Mouse (Mus musculus): ENCODE results near the gene Gtdc1.

GRCm38 (mm10) chr2:44965834-44966555 lies 38.5 kb upstream of the Gtdc1 start:
- TF ChIP-seq CTCF (IDR thresholded peaks at IDR 0.05; ENCODE audit: low read depth) (no peak), EP300 (IDR thresholded peaks at IDR 0.05; ENCODE audit: low read depth) (no peak)

Measured in heart, postnatal 0 days (tissue).